Mouse (Mus musculus): ENCODE data around the gene Pde11a. TPM values are rescaled to one million over a fixed set of nuclear protein-coding genes. Genes with fewer than 3 reads are reported as not detected.

The Pde11a gene
- polyA plus RNA-seq, 1 experiment: not detected

DNA sequence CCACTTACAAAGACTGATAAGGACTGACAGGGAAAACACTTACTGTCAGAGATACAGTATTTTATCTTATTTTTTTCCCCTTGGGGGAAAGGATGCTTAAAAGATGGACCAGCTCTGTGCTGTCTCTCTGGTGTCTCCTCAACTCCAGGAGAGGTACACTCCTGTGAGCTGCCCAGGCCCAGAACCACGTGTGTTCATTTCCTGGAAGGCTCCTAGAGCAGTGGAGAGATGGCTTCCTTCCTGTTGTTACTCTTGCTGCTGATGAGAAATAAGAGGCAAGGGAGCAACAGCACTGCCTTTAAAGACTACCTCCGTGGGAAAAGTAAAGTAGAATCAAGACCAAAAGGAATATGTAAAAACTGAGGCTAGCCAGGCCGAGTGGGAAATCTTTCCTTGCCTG, 205.6 kb downstream of the Pde11a start:
- no peak for TF ChIP-seq POLR2AphosphoS2 (IDR thresholded peaks at IDR 0.05; ENCODE audit: insufficient read length, low read depth)
- TF ChIP-seq TCF3 (IDR thresholded peaks at IDR 0.05; ENCODE audit: insufficient read length, low read depth): no peak
- TF ChIP-seq POLR2A (IDR thresholded peaks at IDR 0.05; ENCODE audit: insufficient read length, low read depth): no peak
- no peak for TF ChIP-seq TCF12 (IDR thresholded peaks at IDR 0.05; ENCODE audit: insufficient read depth, poor library complexity, severe bottlenecking)
- no peak for TF ChIP-seq E2F4 (IDR thresholded peaks at IDR 0.05; ENCODE audit: insufficient read depth)
- TF ChIP-seq MYOD1 (IDR thresholded peaks at IDR 0.05; ENCODE audit: control insufficient read depth in 1 of 3, insufficient read length in 2 of 3, low read depth in 2 of 3): no peak
- TF ChIP-seq MYOG (IDR thresholded peaks at IDR 0.05; ENCODE audit: control insufficient read depth in 1 of 3, insufficient read depth in 1 of 3, insufficient read length in 2 of 3, low read depth in 2 of 3): no peak
- no peak for TF ChIP-seq REST (IDR thresholded peaks at IDR 0.05; ENCODE audit: insufficient read depth, insufficient read length)
- TF ChIP-seq CEBPB (IDR thresholded peaks at IDR 0.05; ENCODE audit: insufficient read depth, poor library complexity, severe bottlenecking): no peak
- no peak for TF ChIP-seq USF1 (IDR thresholded peaks at IDR 0.05; ENCODE audit: low read depth)
- no peak for TF ChIP-seq SRF (IDR thresholded peaks at IDR 0.05; ENCODE audit: control insufficient read depth, insufficient read length, low read depth)
- TF ChIP-seq MAX (IDR thresholded peaks at IDR 0.05; ENCODE audit: low read depth): no peak
- Histone ChIP-seq H3K4me3 (no peak overlapping the region), H3K4me2 (ENCODE audit: low read depth) (no peak overlapping the region), H3ac (ENCODE audit: control insufficient read depth, insufficient read length) (no peak overlapping the region), H3K27me3 (ENCODE audit: control insufficient read depth, insufficient read depth, insufficient read length) (peaks cover 6% of the 10 kb centered on the region), H3K36me3 (ENCODE audit: control insufficient read depth, insufficient read depth) (no peaks in the 10 kb centered on the region), H3K79me2 (ENCODE audit: control insufficient read depth, insufficient read depth) (no peaks in the 10 kb centered on the region)

GRCm38 (mm10) chr2:76129933-76130627, 208.5 kb downstream of the Pde11a start:
- Histone ChIP-seq H3K79me2 (ENCODE audit: control insufficient read depth, insufficient read depth) (no peaks in the 10 kb centered on the region), H3K4me3 (no peak overlapping the region), H3K27me3 (ENCODE audit: control insufficient read depth, insufficient read depth, insufficient read length) (peaks cover 6% of the 10 kb centered on the region), H3K36me3 (ENCODE audit: control insufficient read depth, insufficient read depth) (no peaks in the 10 kb centered on the region), H3ac (ENCODE audit: control insufficient read depth, insufficient read length) (no peak overlapping the region), H3K4me2 (ENCODE audit: low read depth) (no peak overlapping the region)
- TF ChIP-seq USF1 (IDR thresholded peaks at IDR 0.05; ENCODE audit: low read depth) (no peak), MYOD1 (IDR thresholded peaks at IDR 0.05; ENCODE audit: control insufficient read depth in 1 of 3, insufficient read length in 2 of 3, low read depth in 2 of 3) (no peak), POLR2A (IDR thresholded peaks at IDR 0.05; ENCODE audit: insufficient read length, low read depth) (no peak), SRF (IDR thresholded peaks at IDR 0.05; ENCODE audit: control insufficient read depth, insufficient read length, low read depth) (no peak), MAX (IDR thresholded peaks at IDR 0.05; ENCODE audit: low read depth) (no peak), CEBPB (IDR thresholded peaks at IDR 0.05; ENCODE audit: insufficient read depth, poor library complexity, severe bottlenecking) (no peak), E2F4 (IDR thresholded peaks at IDR 0.05; ENCODE audit: insufficient read depth) (no peak), POLR2AphosphoS2 (IDR thresholded peaks at IDR 0.05; ENCODE audit: insufficient read length, low read depth) (no peak), TCF3 (IDR thresholded peaks at IDR 0.05; ENCODE audit: insufficient read length, low read depth) (no peak)

GRCm38 (mm10) chr2:76129058-76129437, 209.5 kb downstream of the Pde11a start:
- peaks cover 11% of the 10 kb centered on the region for H3K27me3 ChIP-seq (ENCODE audit: control insufficient read depth, insufficient read depth, insufficient read length)
- H3K79me2 ChIP-seq (ENCODE audit: control insufficient read depth, insufficient read depth): no peaks in the 10 kb centered on the region
- H3ac ChIP-seq (ENCODE audit: control insufficient read depth, insufficient read length): no peak overlapping the region

GRCm38 (mm10) chr2:76128105-76129057, 210.2 kb downstream of the Pde11a start:
- Histone ChIP-seq H3K36me3 (ENCODE audit: control insufficient read depth, insufficient read depth) (no peaks in the 10 kb centered on the region), H3K4me2 (ENCODE audit: low read depth) (peak overlapping the region; percentile 6), H3K4me3 (no peak overlapping the region), H3ac (ENCODE audit: control insufficient read depth, insufficient read length) (no peak overlapping the region), H3K79me2 (ENCODE audit: control insufficient read depth, insufficient read depth) (no peaks in the 10 kb centered on the region), H3K27me3 (ENCODE audit: control insufficient read depth, insufficient read depth, insufficient read length) (peaks cover 11% of the 10 kb centered on the region)
- TF ChIP-seq MAX (IDR thresholded peaks at IDR 0.05; ENCODE audit: low read depth) (no peak), E2F4 (IDR thresholded peaks at IDR 0.05; ENCODE audit: insufficient read depth) (no peak), SRF (IDR thresholded peaks at IDR 0.05; ENCODE audit: control insufficient read depth, insufficient read length, low read depth) (no peak), CEBPB (IDR thresholded peaks at IDR 0.05; ENCODE audit: insufficient read depth, poor library complexity, severe bottlenecking) (no peak), POLR2AphosphoS2 (IDR thresholded peaks at IDR 0.05; ENCODE audit: insufficient read length, low read depth) (no peak), MYOG (IDR thresholded peaks at IDR 0.05; ENCODE audit: control insufficient read depth in 1 of 3, insufficient read depth in 1 of 3, insufficient read length in 2 of 3, low read depth in 2 of 3) (no peak), REST (IDR thresholded peaks at IDR 0.05; ENCODE audit: insufficient read depth, insufficient read length) (no peak), MYOD1 (IDR thresholded peaks at IDR 0.05; ENCODE audit: control insufficient read depth in 1 of 3, insufficient read length in 2 of 3, low read depth in 2 of 3) (no peak), TCF12 (IDR thresholded peaks at IDR 0.05; ENCODE audit: insufficient read depth, poor library complexity, severe bottlenecking) (no peak), POLR2A (IDR thresholded peaks at IDR 0.05; ENCODE audit: insufficient read length, low read depth) (no peak), TCF3 (IDR thresholded peaks at IDR 0.05; ENCODE audit: insufficient read length, low read depth) (no peak), USF1 (IDR thresholded peaks at IDR 0.05; ENCODE audit: low read depth) (no peak)

More at GRCm38 (mm10) chr2:76129058-76129437, 209.5 kb downstream of the Pde11a start:
- H3K4me3 ChIP-seq: no peak overlapping the region
- TF ChIP-seq MAX (IDR thresholded peaks at IDR 0.05; ENCODE audit: low read depth) (no peak), USF1 (IDR thresholded peaks at IDR 0.05; ENCODE audit: low read depth) (no peak), E2F4 (IDR thresholded peaks at IDR 0.05; ENCODE audit: insufficient read depth) (no peak), POLR2AphosphoS2 (IDR thresholded peaks at IDR 0.05; ENCODE audit: insufficient read length, low read depth) (no peak), TCF12 (IDR thresholded peaks at IDR 0.05; ENCODE audit: insufficient read depth, poor library complexity, severe bottlenecking) (no peak), MYOG (IDR thresholded peaks at IDR 0.05; ENCODE audit: control insufficient read depth in 1 of 3, insufficient read depth in 1 of 3, insufficient read length in 2 of 3, low read depth in 2 of 3) (no peak), REST (IDR thresholded peaks at IDR 0.05; ENCODE audit: insufficient read depth, insufficient read length) (no peak), TCF3 (IDR thresholded peaks at IDR 0.05; ENCODE audit: insufficient read length, low read depth) (no peak), POLR2A (IDR thresholded peaks at IDR 0.05; ENCODE audit: insufficient read length, low read depth) (no peak)
- no peaks in the 10 kb centered on the region for H3K36me3 ChIP-seq (ENCODE audit: control insufficient read depth, insufficient read depth)
- peak overlapping the region; percentile 6 for H3K4me2 ChIP-seq (ENCODE audit: low read depth)
